Mouse (Mus musculus) limb, embryonic 14.5 days (tissue): ENCODE measurements around the gene Eif4g3. TPM values are rescaled to one million over a fixed set of nuclear protein-coding genes. Genes with fewer than 3 reads are reported as not detected.

Experiments
- ATAC-seq: fragments of 200-750 bp; cut with Nextera tagmentation; 2 replicates; pipeline ENCODE4 v1.8.0; 2017; ENCODE audit warnings: low read depth, moderate number of reproducible peaks, moderate TSS enrichment; ENCODE audit not compliant: low FRiP score
- DNase-seq: peaks from one replicate; pipeline ENCODE4 v3.0.0-alpha.2; 2015; ENCODE audit warnings: low spot score
- H3K27ac ChIP-seq: fragments of 300-500 bp; sonication (generic); replicated peaks from 2 replicates; pipeline ENCODE4 v1.5.1; 2014; ENCODE audit warnings: low read depth, mild to moderate bottlenecking, low read length, moderate library complexity, mixed read lengths
- H3K27me3 ChIP-seq: fragments of 300-500 bp; sonication (generic); 2 replicates; pipeline ENCODE4 v1.6.1; 2014; ENCODE audit warnings: low read length, mixed read lengths; ENCODE audit not compliant: control insufficient read depth, insufficient read depth
- H3K36me3 ChIP-seq: fragments of 300-500 bp; sonication (generic); 2 replicates; pipeline ENCODE4 v1.6.1; 2014; ENCODE audit warnings: mild to moderate bottlenecking, low read length, moderate library complexity, mixed read lengths; ENCODE audit not compliant: control insufficient read depth, insufficient read depth
- H3K4me1 ChIP-seq: fragments of 300-500 bp; sonication (generic); 2 replicates; pipeline ENCODE4 v1.6.1; 2014; ENCODE audit warnings: antibody characterized with exemption, low read length, mixed read lengths; ENCODE audit not compliant: control insufficient read depth, insufficient read depth
- H3K4me2 ChIP-seq: fragments of 300-500 bp; sonication (generic); replicated peaks from 2 replicates; pipeline ENCODE4 v1.6.1; 2014; ENCODE audit warnings: low read depth, mild to moderate bottlenecking, low read length, moderate library complexity; ENCODE audit not compliant: severe bottlenecking
- H3K4me3 ChIP-seq: fragments of 300-500 bp; sonication (generic); replicated peaks from 2 replicates; pipeline ENCODE4 v1.5.1; 2014; ENCODE audit warnings: low read length
- H3K9ac ChIP-seq: fragments of 300-500 bp; sonication (generic); 2 replicates; pipeline ENCODE4 v1.6.1; 2014; ENCODE audit warnings: mild to moderate bottlenecking, low read depth, low read length, moderate library complexity; ENCODE audit not compliant: severe bottlenecking
- H3K9me3 ChIP-seq: fragments of 300-500 bp; sonication (generic); 2 replicates; pipeline ENCODE4 v1.6.1; 2016; ENCODE audit warnings: low read length; ENCODE audit not compliant: control insufficient read depth
- POLR2A ChIP-seq: fragments of 200-500 bp; IDR thresholded peaks from 2 replicates; pipeline ENCODE4 v1.8.0; 2012; ENCODE audit warnings: inconsistent platforms, mild to moderate bottlenecking, moderate library complexity, borderline replicate concordance; ENCODE audit not compliant: insufficient read depth, insufficient read length; ENCODE audit errors: extremely low read depth
- WGBS: fragments of 180-500 bp; shearing (Covaris S2); extraction: QIAGEN DNeasy Blood & Tissue Kit; methylation state at CpG from one replicate; pipeline ENCODE4 v1.1.7; 2014; 5-methylcytosine and 5-hydroxymethylcytosine counted together
- polyA plus RNA-seq, 2 experiments: library from polyadenylated mRNA; depleted of rRNA in 1 of 2; stranded (reverse) in 1 of 2; unstranded in 1 of 2; fragments of >200 nt; fragmentation: Nextera tagmentation in 1 of 2; extraction: Ambion mirVana in 1 of 2; gene quantifications; 2 replicates each; pipeline versions ENCODE4 v1.2.1 to v1.2.3; 2012 to 2014

Gene Eif4g3
- polyA plus RNA-seq, 2 experiments: 38.7 to 106 TPM

DNA sequence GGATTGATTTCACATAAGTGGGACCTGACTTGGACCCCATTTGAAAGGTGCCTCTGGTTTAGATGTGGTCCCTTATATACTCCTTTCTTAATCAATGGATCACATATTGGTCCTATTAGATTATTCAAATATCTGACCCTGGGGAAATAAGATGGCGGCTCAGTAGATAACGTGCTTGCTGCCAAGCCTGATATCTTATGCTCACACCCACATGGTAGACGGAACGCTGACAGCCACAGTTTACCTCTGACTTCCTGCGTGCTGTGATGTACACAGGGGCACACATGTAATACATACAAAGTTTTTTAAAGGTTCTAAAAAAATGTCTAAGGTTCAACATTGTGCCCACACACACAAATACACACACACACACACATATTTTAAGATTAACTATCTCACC, 86.4 kb downstream of the Eif4g3 start:
- Histone ChIP-seq H3K9me3 (no peaks in the 10 kb centered on the region), H3K9ac (no peak overlapping the region), H3K4me3 (no peak overlapping the region), H3K27ac (no peak overlapping the region), H3K36me3 (peaks cover 40% of the 10 kb centered on the region), H3K4me1 (no peaks in the 10 kb centered on the region), H3K27me3 (no peaks in the 10 kb centered on the region), H3K4me2 (no peak overlapping the region)
- WGBS: 95% methylated on average over 5 of the region's 5 CpGs
- ATAC-seq (no peak), DNase-seq (no peak)
- no peak for TF ChIP-seq POLR2A

DNA sequence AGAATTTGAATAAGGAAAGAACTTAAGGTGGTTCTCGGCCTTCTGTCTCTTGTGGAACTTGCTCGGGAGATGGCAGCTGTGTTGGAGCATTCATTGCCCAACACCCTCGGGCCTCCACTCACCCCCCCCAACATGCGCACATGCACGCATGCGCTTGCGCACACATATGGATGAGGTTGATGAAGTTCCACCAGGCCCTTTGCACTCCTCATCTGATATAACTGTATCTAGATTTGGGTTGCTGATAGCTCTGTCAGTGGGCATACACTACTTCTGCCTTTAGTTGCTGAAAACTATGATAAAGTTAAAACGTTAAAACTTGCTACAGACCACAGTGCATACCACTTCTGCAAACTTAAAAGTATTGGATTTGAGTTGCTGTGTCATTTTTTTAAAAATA, 89.6 kb downstream of the Eif4g3 start:
- DNase-seq (no peak), ATAC-seq (no peak)
- peaks cover 60% of the 10 kb centered on the region for H3K36me3 ChIP-seq
- no peaks in the 10 kb centered on the region for H3K27me3 ChIP-seq
- H3K4me2 ChIP-seq: no peak overlapping the region
- no peak for TF ChIP-seq POLR2A
- no peak overlapping the region for H3K4me3 ChIP-seq
- no peak overlapping the region for H3K9ac ChIP-seq
- WGBS: 88% methylated on average over 8 of the region's 8 CpGs
- H3K4me1 ChIP-seq: no peaks in the 10 kb centered on the region
- no peak overlapping the region for H3K27ac ChIP-seq
- no peaks in the 10 kb centered on the region for H3K9me3 ChIP-seq

DNA sequence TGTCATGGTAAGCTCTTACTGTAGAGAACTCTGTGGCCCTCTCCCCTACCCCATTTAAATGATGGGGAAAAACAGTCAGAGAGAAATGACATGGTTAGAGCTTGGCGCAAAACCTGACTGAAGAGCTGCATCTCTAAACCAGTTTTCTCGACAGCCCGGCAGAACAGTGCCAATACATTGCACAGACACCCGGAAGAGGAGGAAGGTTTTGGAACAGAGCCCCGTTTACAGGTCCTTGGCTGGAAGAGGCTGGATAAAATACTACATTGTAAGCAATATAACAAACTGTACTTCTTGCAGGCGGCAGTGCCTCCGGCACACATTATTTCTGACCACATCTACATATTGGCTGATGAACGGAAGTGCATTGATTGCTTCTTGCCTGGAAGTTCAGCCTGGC, 91.3 kb downstream of the Eif4g3 start:
- Histone ChIP-seq H3K9me3 (no peaks in the 10 kb centered on the region), H3K4me3 (no peak overlapping the region), H3K4me1 (no peaks in the 10 kb centered on the region), H3K36me3 (peaks cover 65% of the 10 kb centered on the region), H3K27me3 (no peaks in the 10 kb centered on the region), H3K9ac (no peak overlapping the region), H3K4me2 (no peak overlapping the region), H3K27ac (no peak overlapping the region)
- DNase-seq (no peak), ATAC-seq (no peak)
- WGBS: 91% methylated on average over 8 of the region's 8 CpGs
- no peak for TF ChIP-seq POLR2A

DNA sequence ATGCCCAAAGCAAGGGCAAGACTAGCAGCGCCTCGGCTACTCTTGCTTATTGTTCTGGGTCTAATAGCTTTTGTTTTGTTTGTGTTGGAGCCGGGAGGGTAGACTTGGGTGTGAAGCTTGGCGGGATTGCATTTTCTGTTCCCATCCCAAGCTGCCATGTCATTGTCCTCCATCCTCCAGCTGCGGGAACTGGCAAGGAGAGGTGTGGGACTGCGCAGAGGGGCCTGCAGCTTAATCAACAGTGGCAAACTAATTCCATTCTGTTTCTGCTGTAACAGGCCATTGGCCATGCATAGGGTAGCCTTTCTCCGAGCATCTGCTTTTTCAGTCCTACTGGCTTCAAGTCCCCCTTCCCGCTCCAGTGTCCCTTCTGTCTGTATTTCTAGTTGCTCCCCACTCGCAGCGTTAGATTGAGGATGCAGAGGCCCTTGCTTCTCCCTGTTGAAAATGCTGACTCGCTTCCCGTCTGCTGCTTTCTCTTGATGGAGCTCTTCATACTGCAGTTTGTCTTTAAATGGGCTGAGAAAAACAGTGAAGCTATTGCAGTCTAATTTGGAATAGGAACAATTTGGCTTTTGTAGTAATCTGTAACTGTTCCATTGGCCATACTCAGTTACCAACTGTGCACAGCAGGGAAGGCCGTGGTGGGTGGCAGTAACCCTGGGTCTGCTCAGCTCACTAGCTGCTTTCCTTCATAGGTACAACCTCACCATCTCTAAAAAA, 92.2 kb downstream of the Eif4g3 start:
- no peaks in the 10 kb centered on the region for H3K27me3 ChIP-seq
- 87% methylated on average over 13 of the region's 13 CpGs for WGBS
- H3K4me3 ChIP-seq: no peak overlapping the region
- H3K9me3 ChIP-seq: no peaks in the 10 kb centered on the region
- H3K9ac ChIP-seq: no peak overlapping the region
- H3K4me2 ChIP-seq: no peak overlapping the region
- DNase-seq: no peak
- no peak for TF ChIP-seq POLR2A
- H3K27ac ChIP-seq: no peak overlapping the region
- H3K4me1 ChIP-seq: no peaks in the 10 kb centered on the region
- H3K36me3 ChIP-seq: peaks cover 64% of the 10 kb centered on the region
- ATAC-seq: no peak

DNA sequence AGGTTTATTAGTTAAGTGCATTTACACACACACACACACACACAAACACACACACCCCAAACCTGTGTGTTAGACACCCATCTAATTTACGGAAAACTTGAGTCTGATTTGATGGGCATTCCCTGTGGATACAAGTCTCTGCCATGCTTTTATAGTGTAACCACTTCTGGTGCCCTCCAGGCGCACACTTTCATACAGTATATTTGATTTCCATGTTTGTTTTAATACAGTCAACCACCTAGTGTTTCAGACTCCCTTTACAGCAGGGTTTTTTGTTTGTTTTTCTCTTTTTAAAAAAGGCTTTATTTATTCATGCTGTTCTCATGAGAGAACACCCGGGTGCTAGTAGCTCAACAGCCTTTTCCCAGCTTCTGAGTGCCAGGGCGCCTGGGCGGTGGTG, 94.1 kb downstream of the Eif4g3 start:
- TF ChIP-seq POLR2A: no peak
- H3K27ac ChIP-seq: no peak overlapping the region
- H3K36me3 ChIP-seq: peaks cover 61% of the 10 kb centered on the region
- WGBS: 82% methylated on average over 5 of the region's 5 CpGs
- no peak overlapping the region for H3K4me3 ChIP-seq
- no peak overlapping the region for H3K4me2 ChIP-seq
- ATAC-seq: no peak
- no peak for DNase-seq
- H3K27me3 ChIP-seq: no peaks in the 10 kb centered on the region
- no peak overlapping the region for H3K9ac ChIP-seq
- no peaks in the 10 kb centered on the region for H3K9me3 ChIP-seq
- no peaks in the 10 kb centered on the region for H3K4me1 ChIP-seq
